Mouse (Mus musculus): Measurements from ENCODE around the gene Dnajb13. TPM values are rescaled to one million over a fixed set of nuclear protein-coding genes. Genes with fewer than 3 reads are reported as not detected.
A peak's percentile ranks its signal among the peaks of the same experiment; 100 is the strongest.
"Not testable (repeated sequence)": the region's sequence is repeated elsewhere in the genome, so short reads cannot be mapped to it uniquely, and the experiment has no call there.

The Dnajb13 gene
- total and polyA plus RNA-seq, 3 experiments: 2.0 to 3.6 TPM; not detected in 1

GRCm38 (mm10) chr7:100484493-100484892 lies 30.3 kb downstream of the Dnajb13 start:
- no peak for DNase-seq (ENCODE audit: low read depth, low spot score)
- Histone ChIP-seq H3K9ac (ENCODE audit: control insufficient read depth, low read depth, low read length, poor library complexity, severe bottlenecking) (no peak overlapping the region), H3K27me3 (ENCODE audit: control insufficient read depth in 1 of 2, insufficient read depth in 2 of 2, low read length in 2 of 2) (no peaks in the 10 kb centered on the region), H3K4me3 (ENCODE audit: control insufficient read depth in 1 of 2, insufficient read depth in 1 of 2, low read depth in 2 of 2, low read length in 2 of 2) (no peak overlapping the region), H3K4me1 (ENCODE audit: control insufficient read depth in 1 of 2, insufficient read depth in 2 of 2, low read length in 2 of 2) (no peaks in the 10 kb centered on the region), H3K27ac (ENCODE audit: control insufficient read depth, low read depth, low read length) (no peak overlapping the region), H3K9me3 (replicated peaks; ENCODE audit: insufficient read depth, low read length) (no peaks in the 10 kb centered on the region), H3K79me2 (ENCODE audit: control insufficient read depth, insufficient read depth, low read length, poor library complexity) (no peaks in the 10 kb centered on the region), H3K36me3 (ENCODE audit: control insufficient read depth in 1 of 2, insufficient read depth in 2 of 2, low read length in 2 of 2) (no peaks in the 10 kb centered on the region)
- TF ChIP-seq MAFK (IDR thresholded peaks at IDR 0.05; ENCODE audit: borderline replicate concordance, low read depth, low read length): no peak

GRCm38 (mm10) chr7:100482046-100482445 lies 32.7 kb downstream of the Dnajb13 start:
- H3K4me3 ChIP-seq (ENCODE audit: control insufficient read depth in 1 of 2, insufficient read depth in 1 of 2, low read depth in 2 of 2, low read length in 2 of 2); H3K9ac ChIP-seq (ENCODE audit: control insufficient read depth, low read depth, low read length, poor library complexity, severe bottlenecking); H3K9me3 ChIP-seq (replicated peaks; ENCODE audit: insufficient read depth, low read length); H3K27ac ChIP-seq (ENCODE audit: control insufficient read depth, low read depth, low read length); H3K27me3 ChIP-seq (ENCODE audit: control insufficient read depth in 1 of 2, insufficient read depth in 2 of 2, low read length in 2 of 2); DNase-seq (ENCODE audit: low read depth, low spot score); H3K36me3 ChIP-seq (ENCODE audit: control insufficient read depth in 1 of 2, insufficient read depth in 2 of 2, low read length in 2 of 2); H3K4me1 ChIP-seq (ENCODE audit: control insufficient read depth in 1 of 2, insufficient read depth in 2 of 2, low read length in 2 of 2); H3K79me2 ChIP-seq (ENCODE audit: control insufficient read depth, insufficient read depth, low read length, poor library complexity): not testable (repeated sequence)
- TF ChIP-seq ZNF384 (IDR thresholded peaks at IDR 0.05; ENCODE audit: low read depth, low read length): 0 out of 2 replicates have a peak, but pooled peaks have one; percentile 43

GRCm38 (mm10) chr7:100480175-100480574 lies 34.6 kb downstream of the Dnajb13 start:
- Histone ChIP-seq H3K4me3 (ENCODE audit: control insufficient read depth in 1 of 2, insufficient read depth in 1 of 2, low read depth in 2 of 2, low read length in 2 of 2) (no peak overlapping the region), H3K79me2 (ENCODE audit: control insufficient read depth, insufficient read depth, low read length, poor library complexity) (no peaks in the 10 kb centered on the region), H3K36me3 (ENCODE audit: control insufficient read depth in 1 of 2, insufficient read depth in 2 of 2, low read length in 2 of 2) (no peaks in the 10 kb centered on the region), H3K27ac (ENCODE audit: control insufficient read depth, low read depth, low read length) (no peak overlapping the region), H3K4me1 (ENCODE audit: control insufficient read depth in 1 of 2, insufficient read depth in 2 of 2, low read length in 2 of 2) (no peaks in the 10 kb centered on the region), H3K9me3 (replicated peaks; ENCODE audit: insufficient read depth, low read length) (no peaks in the 10 kb centered on the region), H3K27me3 (ENCODE audit: control insufficient read depth in 1 of 2, insufficient read depth in 2 of 2, low read length in 2 of 2) (no peaks in the 10 kb centered on the region; a peak in 1 of 4 replicates), H3K9ac (ENCODE audit: control insufficient read depth, low read depth, low read length, poor library complexity, severe bottlenecking) (no peak overlapping the region)
- TF ChIP-seq RAD21 (IDR thresholded peaks at IDR 0.05; ENCODE audit: low read depth, low read length) (no peak), MYC (IDR thresholded peaks at IDR 0.05; ENCODE audit: low read depth, low read length) (no peak), KAT2A (conservative IDR thresholded peaks at IDR 0.05; ENCODE audit: low read depth, low read length) (no peak), GATA1 (IDR thresholded peaks at IDR 0.05; ENCODE audit: low read depth, low read length) (no peak), ETS1 (IDR thresholded peaks at IDR 0.05; ENCODE audit: low read depth, low read length) (no peak)
- no peak for DNase-seq (ENCODE audit: low read depth, low spot score)

GRCm38 (mm10) chr7:100479823-100480164 lies 35.0 kb downstream of the Dnajb13 start:
- no peaks in the 10 kb centered on the region; a peak in 1 of 4 replicates for H3K27me3 ChIP-seq (ENCODE audit: control insufficient read depth in 1 of 2, insufficient read depth in 2 of 2, low read length in 2 of 2)
- no peaks in the 10 kb centered on the region for H3K9me3 ChIP-seq (replicated peaks; ENCODE audit: insufficient read depth, low read length)
- TF ChIP-seq POLR2A (IDR thresholded peaks at IDR 0.05; ENCODE audit: control insufficient read depth in 1 of 2, insufficient read depth in 1 of 2, low read depth in 1 of 2, low read length in 2 of 2, poor library complexity in 1 of 2) (no peak), TCF12 (IDR thresholded peaks at IDR 0.05; ENCODE audit: low read depth, low read length) (no peak), ZKSCAN1 (IDR thresholded peaks at IDR 0.05; ENCODE audit: low read depth, low read length) (no peak), ZNF384 (IDR thresholded peaks at IDR 0.05; ENCODE audit: low read depth, low read length) (no peak), USF1 (IDR thresholded peaks at IDR 0.05; ENCODE audit: low read depth, low read length) (no peak)
- DNase-seq (ENCODE audit: low read depth, low spot score): no peak
- no peaks in the 10 kb centered on the region for H3K36me3 ChIP-seq (ENCODE audit: control insufficient read depth in 1 of 2, insufficient read depth in 2 of 2, low read length in 2 of 2)
- H3K9ac ChIP-seq (ENCODE audit: control insufficient read depth, low read depth, low read length, poor library complexity, severe bottlenecking): no peak overlapping the region
- no peak overlapping the region for H3K4me3 ChIP-seq (ENCODE audit: control insufficient read depth in 1 of 2, insufficient read depth in 1 of 2, low read depth in 2 of 2, low read length in 2 of 2)
- H3K4me1 ChIP-seq (ENCODE audit: control insufficient read depth in 1 of 2, insufficient read depth in 2 of 2, low read length in 2 of 2): no peaks in the 10 kb centered on the region
- H3K27ac ChIP-seq (ENCODE audit: control insufficient read depth, low read depth, low read length): no peak overlapping the region
- H3K79me2 ChIP-seq (ENCODE audit: control insufficient read depth, insufficient read depth, low read length, poor library complexity): no peaks in the 10 kb centered on the region

Measured in MEL (cell line).